Mouse (Mus musculus) cerebellum, adult 2 months (tissue): ENCODE results near the gene Ppp4r1. TPM values are rescaled to one million over a fixed set of nuclear protein-coding genes. Genes with fewer than 3 reads are reported as not detected.

ENCODE experiments used
- DNase-seq, 2 experiments: peaks; one replicate each; pipeline ENCODE4 v3.0.0; 2021
- H3K27ac ChIP-seq: fragments of 200-500 bp; 2 replicates; pipeline ENCODE4 v1.5.1; 2012; ENCODE audit warnings: low read length, control low read depth, inconsistent platforms; ENCODE audit not compliant: insufficient read depth
- H3K27me3 ChIP-seq: fragments of 200-500 bp; 2 replicates; pipeline ENCODE4 v1.6.1; 2012; ENCODE audit warnings: inconsistent platforms, mild to moderate bottlenecking, low read length, moderate library complexity; ENCODE audit not compliant: control insufficient read depth, insufficient read depth
- H3K4me1 ChIP-seq: fragments of 200-500 bp; 2 replicates; pipeline ENCODE4 v1.6.1; 2011; ENCODE audit warnings: low read length; ENCODE audit not compliant: control insufficient read depth, insufficient read depth
- H3K4me3 ChIP-seq: fragments of 200-500 bp; replicated peaks from 2 replicates; pipeline ENCODE3; 2011; ENCODE audit warnings: mild to moderate bottlenecking, low read depth, low read length, control low read depth; ENCODE audit not compliant: insufficient read depth
- CTCF ChIP-seq: fragments of 200-500 bp; IDR thresholded peaks from 2 replicates; pipeline ENCODE4 v1.5.1; 2011; ENCODE audit warnings: low read depth, mild to moderate bottlenecking, control low read depth, low read length, moderate library complexity, borderline replicate concordance; ENCODE audit not compliant: insufficient read depth
- POLR2A ChIP-seq: fragments of 200-500 bp; IDR thresholded peaks from 2 replicates; pipeline ENCODE4 v1.6.1; 2011; ENCODE audit warnings: low read length, control low read depth, borderline replicate concordance; ENCODE audit not compliant: insufficient read depth
- WGBS: fragments of 180-500 bp; shearing (Covaris S2); methylation state at CpG from one replicate; pipeline ENCODE4 v1.1.7; 2018; 5-methylcytosine and 5-hydroxymethylcytosine counted together
- polyA plus RNA-seq: library from polyadenylated mRNA; depleted of rRNA; stranded (reverse); fragments of >200 nt; gene quantifications from 2 replicates; pipeline ENCODE4 v1.2.3, GENCODE M21; 2012

The Ppp4r1 gene
- polyA plus RNA-seq, 1 experiment, result 72.9 TPM

- H3K4me1 ChIP-seq, result no peaks in the 10 kb centered on the region; the same call in 1 of the 2 replicates
- 21% methylated on average over 6 of the region's 6 CpGs for WGBS
- TF ChIP-seq CTCF, result no peak
- TF ChIP-seq POLR2A, result no peak
- no peaks in the 10 kb centered on the region for H3K27me3 ChIP-seq
- no peak for DNase-seq
- no peak overlapping the region for H3K27ac ChIP-seq
- H3K4me3 ChIP-seq, result no peak overlapping the region
Measured at GRCm38 (mm10) chr17:65757150-65757549, 25.2 kb upstream of the Ppp4r1 start.

- TF ChIP-seq CTCF, result no peak
- no peak for TF ChIP-seq POLR2A
- Histone ChIP-seq H3K4me3 (no peak overlapping the region), H3K27ac (no peak overlapping the region), H3K27me3 (no peaks in the 10 kb centered on the region), H3K4me1 (no peaks in the 10 kb centered on the region; the same call in none of the 2 replicates)
- no peak for DNase-seq
- 96% methylated on average over 14 of the region's 14 CpGs for WGBS
Measured at GRCm38 (mm10) chr17:65763221-65763620, 19.2 kb upstream of the Ppp4r1 start.

GRCm38 (mm10) chr17:65768486-65768885 is 13.9 kb upstream of the Ppp4r1 start:
- no peak overlapping the region for H3K27ac ChIP-seq
- no peak overlapping the region for H3K4me3 ChIP-seq
- no peaks in the 10 kb centered on the region for H3K27me3 ChIP-seq
- WGBS, result 47% methylated on average over 5 of the region's 5 CpGs
- peak in 1 of 2 experiments; percentile 53 for DNase-seq
- H3K4me1 ChIP-seq, result peaks cover 13% of the 10 kb centered on the region
- TF ChIP-seq POLR2A, result no peak
- TF ChIP-seq CTCF, result no peak

- Histone ChIP-seq H3K4me3 (peak overlapping the region; percentile 85), H3K27ac (no peak overlapping the region; the same call in 1 of the 2 replicates), H3K4me1 (peaks cover 13% of the 10 kb centered on the region), H3K27me3 (no peaks in the 10 kb centered on the region)
- 61% methylated on average over 17 of the region's 17 CpGs for WGBS
- DNase-seq, result no peak
- TF ChIP-seq POLR2A, result no peak
- no peak for TF ChIP-seq CTCF
Measured at GRCm38 (mm10) chr17:65770982-65771915, 11.1 kb upstream of the Ppp4r1 start.

GRCm38 (mm10) chr17:65771951-65772934 is 10.1 kb upstream of the Ppp4r1 start, which contains the start of gene Rab31:
Rab31 (minus strand) TSS chr17:65772752.
- peak; percentile 84 for DNase-seq
- Histone ChIP-seq H3K27me3 (no peaks in the 10 kb centered on the region), H3K4me3 (peak within 1 kb of the TSS; percentile 85), H3K27ac (peak within 1 kb of the TSS; percentile 92), H3K4me1 (peaks cover 13% of the 10 kb centered on the region)
- WGBS, result 1% methylated on average over 65 of the region's 75 CpGs
- TF ChIP-seq CTCF, result no peak
- peak; percentile 58; the same call in 1 of the 2 replicates for TF ChIP-seq POLR2A

- no peak for TF ChIP-seq CTCF
- TF ChIP-seq POLR2A, result no peak
Measured at GRCm38 (mm10) chr17:65773617-65774016, 8.8 kb upstream of the Ppp4r1 start.

GRCm38 (mm10) chr17:65774439-65774838 is 7.9 kb upstream of the Ppp4r1 start:
- peaks cover 6% of the 10 kb centered on the region for H3K4me1 ChIP-seq
- no peak overlapping the region for H3K4me3 ChIP-seq
- TF ChIP-seq POLR2A (no peak), CTCF (no peak)
- 64% methylated on average over 7 of the region's 7 CpGs for WGBS
- H3K27me3 ChIP-seq, result no peaks in the 10 kb centered on the region
- no peak overlapping the region for H3K27ac ChIP-seq
- DNase-seq, result no peak

More at GRCm38 (mm10) chr17:65773617-65774016, 8.8 kb upstream of the Ppp4r1 start:
- H3K4me1 ChIP-seq, result peaks cover 12% of the 10 kb centered on the region
- no peaks in the 10 kb centered on the region for H3K27me3 ChIP-seq
- H3K4me3 ChIP-seq, result no peak overlapping the region
- no peak overlapping the region for H3K27ac ChIP-seq
- WGBS, result 70% methylated on average over 4 of the region's 4 CpGs
- DNase-seq, result peak in 1 of 2 experiments; percentile 28
